8 mouse cellular contexts compared by ENCODE assay signal in genomic region chr17:24549618-24550415, GRCm38 (mm10). TPM values are rescaled to one million over a fixed set of nuclear protein-coding genes. Genes with fewer than 3 reads are reported as not detected.
DNase-seq lines count a peak whose midpoint lies in the region; ATAC-seq and TF ChIP-seq lines count a peak whose summit lies in the region.

Gene Pkd1, plus strand, starts transcription at chr17:24549834.

- H3K27me3 ChIP-seq in forebrain, embryonic 10.5 days (ENCODE audit: poor library complexity, severe bottlenecking), result peaks cover 38% of the 10 kb centered on the region
- peaks cover under 1% of the 10 kb centered on the region; the same call in 1 of the 2 replicates for H3K27me3 ChIP-seq in heart, embryonic 15.5 days
- H3K27me3 ChIP-seq in liver, embryonic 14.5 days (ENCODE audit: control insufficient read depth, insufficient read depth, low read length), result no peaks in the 10 kb centered on the region
- peaks cover 11% of the 10 kb centered on the region; the same call in 1 of the 2 replicates for H3K27me3 ChIP-seq in neural tube, embryonic 11.5 days (ENCODE audit: control insufficient read depth, insufficient read depth, low read length)
- H3K27me3 ChIP-seq in stomach, postnatal 0 days (ENCODE audit: control insufficient read depth, insufficient read depth, low read length), result no peaks in the 10 kb centered on the region

- H3K9ac ChIP-seq in heart, embryonic 15.5 days, result peak within 1 kb of the TSS; percentile 83
- H3K9ac ChIP-seq in liver, embryonic 14.5 days (replicated peaks), result peak within 1 kb of the TSS; percentile 73
- peak within 1 kb of the TSS; percentile 92 for H3K9ac ChIP-seq in neural tube, embryonic 11.5 days (ENCODE audit: low read length)
- peak within 1 kb of the TSS; percentile 93 for H3K9ac ChIP-seq in stomach, postnatal 0 days (ENCODE audit: low read length)

- peak within 1 kb of the TSS; percentile 77 for H3K4me2 ChIP-seq in heart, embryonic 15.5 days
- H3K4me2 ChIP-seq in liver, embryonic 14.5 days (ENCODE audit: low read depth), result peak within 1 kb of the TSS; percentile 91
- H3K4me2 ChIP-seq in neural tube, embryonic 11.5 days (ENCODE audit: low read depth), result peak within 1 kb of the TSS; percentile 90
- peak within 1 kb of the TSS; percentile 80 for H3K4me2 ChIP-seq in stomach, postnatal 0 days (replicated peaks; ENCODE audit: low read depth)

- TF ChIP-seq EP300 in liver, embryonic 14.5 days (IDR thresholded peaks at IDR 0.05; ENCODE audit: low read depth), result no peak
- TF ChIP-seq EP300 in stomach, postnatal 0 days (optimal IDR thresholded peaks at IDR 0.05), result no peak

- DNase-seq in CD8-positive naive resting alpha-beta T cell, adult 2 months (ENCODE audit: low read depth in 2 of 2, low spot score in 2 of 2), result peak; percentile 98 to 99
- DNase-seq in c-Kit-positive CD71-negative TER-119-negative erythroid progenitor cells, embryonic 14.5 days (ENCODE audit: low read depth), result peak; percentile 100
- DNase-seq in forebrain, embryonic 10.5 days (ENCODE audit: extremely low spot score, low spot score), result peak; percentile 98
- DNase-seq in kidney, postnatal 25 days, result peak; percentile 99
- peak; percentile 97 to 100 (median 98) for DNase-seq in liver, embryonic 14.5 days (ENCODE audit: low read depth in 3 of 3, low spot score in 3 of 3)
- DNase-seq in neural tube, embryonic 11.5 days (ENCODE audit: low spot score), result peak; percentile 100
- peak; percentile 100 for DNase-seq in stomach, postnatal 0 days (ENCODE audit: low spot score)

- H3K27ac ChIP-seq in forebrain, embryonic 10.5 days, result peak within 1 kb of the TSS; percentile 96
- peak within 1 kb of the TSS; percentile 91 for H3K27ac ChIP-seq in heart, embryonic 15.5 days
- H3K27ac ChIP-seq in liver, embryonic 14.5 days, result peak within 1 kb of the TSS; percentile 84
- H3K27ac ChIP-seq in neural tube, embryonic 11.5 days (ENCODE audit: low read depth, low read length), result peak within 1 kb of the TSS; percentile 99
- H3K27ac ChIP-seq in stomach, postnatal 0 days (replicated peaks), result peak within 1 kb of the TSS; percentile 99

- no peak for TF ChIP-seq CTCF in liver, embryonic 14.5 days (IDR thresholded peaks at IDR 0.05; ENCODE audit: low read depth)
- no peak for TF ChIP-seq CTCF in stomach, postnatal 0 days (IDR thresholded peaks at IDR 0.05; ENCODE audit: low read depth)

- WGBS in forebrain, embryonic 10.5 days, result under 1% methylated on average over 72 of the region's 72 CpGs
- WGBS in heart, embryonic 15.5 days, result 0% methylated on average over 71 of the region's 72 CpGs
- under 1% methylated on average over 71 of the region's 72 CpGs for WGBS in liver, embryonic 14.5 days (ENCODE audit: insufficient replicate concordance)
- 0% methylated on average over 62 of the region's 72 CpGs for WGBS in neural tube, embryonic 11.5 days
- under 1% methylated on average over 56 of the region's 72 CpGs for WGBS in stomach, postnatal 0 days

- ATAC-seq in heart, embryonic 15.5 days (replicated peaks; ENCODE audit: insufficient number of reproducible peaks, insufficient read depth, low FRiP score, low read depth), result peak; percentile 96
- ATAC-seq in liver, embryonic 14.5 days (ENCODE audit: insufficient read depth), result peak; percentile 89
- ATAC-seq in neural tube, embryonic 11.5 days (ENCODE audit: insufficient read depth, low FRiP score, low TSS enrichment), result peak; percentile 97
- ATAC-seq in stomach, postnatal 0 days (ENCODE audit: low FRiP score, low TSS enrichment), result peak; percentile 96

- peaks cover 44% of the 10 kb centered on the region for H3K4me1 ChIP-seq in forebrain, embryonic 10.5 days
- H3K4me1 ChIP-seq in heart, embryonic 15.5 days (replicated peaks), result peaks cover 27% of the 10 kb centered on the region
- H3K4me1 ChIP-seq in liver, embryonic 14.5 days (replicated peaks; ENCODE audit: control insufficient read depth in 2 of 2, insufficient read depth in 2 of 2, low read length in 1 of 2), result peaks cover 12 to 17% of the 10 kb centered on the region in 2 experiments
- H3K4me1 ChIP-seq in neural tube, embryonic 11.5 days (ENCODE audit: control insufficient read depth, insufficient read depth, low read length), result peaks cover 21% of the 10 kb centered on the region
- H3K4me1 ChIP-seq in stomach, postnatal 0 days (replicated peaks; ENCODE audit: control insufficient read depth, insufficient read depth), result no peaks in the 10 kb centered on the region

- no peaks in the 10 kb centered on the region for H3K36me3 ChIP-seq in forebrain, embryonic 10.5 days (replicated peaks)
- no peaks in the 10 kb centered on the region for H3K36me3 ChIP-seq in heart, embryonic 15.5 days
- no peaks in the 10 kb centered on the region for H3K36me3 ChIP-seq in liver, embryonic 14.5 days (replicated peaks; ENCODE audit: control insufficient read depth, insufficient read depth, low read depth)
- no peaks in the 10 kb centered on the region for H3K36me3 ChIP-seq in neural tube, embryonic 11.5 days (ENCODE audit: control insufficient read depth, insufficient read depth, low read length)
- H3K36me3 ChIP-seq in stomach, postnatal 0 days (ENCODE audit: control insufficient read depth, insufficient read depth, low read length), result no peaks in the 10 kb centered on the region

- H3K9me3 ChIP-seq in forebrain, embryonic 10.5 days, result no peaks in the 10 kb centered on the region
- no peaks in the 10 kb centered on the region for H3K9me3 ChIP-seq in heart, embryonic 15.5 days (replicated peaks)
- no peaks in the 10 kb centered on the region for H3K9me3 ChIP-seq in liver, embryonic 14.5 days (ENCODE audit: control insufficient read depth, low read length)
- no peaks in the 10 kb centered on the region for H3K9me3 ChIP-seq in neural tube, embryonic 11.5 days (ENCODE audit: control insufficient read depth, low read length)
- no peaks in the 10 kb centered on the region for H3K9me3 ChIP-seq in stomach, postnatal 0 days (ENCODE audit: control insufficient read depth, low read length)

- H3K4me3 ChIP-seq in forebrain, embryonic 10.5 days, result peak within 1 kb of the TSS; percentile 75
- H3K4me3 ChIP-seq in heart, embryonic 15.5 days, result peak within 1 kb of the TSS; percentile 80
- peak within 1 kb of the TSS; percentile 67 to 80 for H3K4me3 ChIP-seq in liver, embryonic 14.5 days (ENCODE audit: insufficient read depth in 1 of 2, low read depth in 2 of 2, low read length in 2 of 2)
- peak within 1 kb of the TSS; percentile 81 for H3K4me3 ChIP-seq in neural tube, embryonic 11.5 days (ENCODE audit: low read depth, low read length)
- H3K4me3 ChIP-seq in stomach, postnatal 0 days (ENCODE audit: low read depth, low read length), result peak within 1 kb of the TSS; percentile 94

RNA-seq across cellular contexts. Expression of gene Pkd1, which starts in this region (rescaled TPM):
- polyA plus RNA-seq in forebrain, embryonic 10.5 days (2016; fragmentation: Nextera tagmentation; extraction: Ambion mirVana), result 12.9 and 16.3 TPM in 2 replicates
- polyA plus RNA-seq in heart, embryonic 15.5 days (2015; fragmentation: Nextera tagmentation; extraction: Ambion mirVana), result 12.4 and 21.1 TPM in 2 replicates
- polyA plus RNA-seq in liver, embryonic 14.5 days (2012; rRNA removed), result 3.4 and 4.0 TPM in 2 replicates
- 1.8 and 2.9 TPM in 2 replicates for polyA plus RNA-seq in liver, embryonic 14.5 days (2014; fragmentation: Nextera tagmentation; extraction: Ambion mirVana)
- polyA plus RNA-seq in neural tube, embryonic 11.5 days (2014; fragmentation: Nextera tagmentation; extraction: Ambion mirVana), result 20.6 and 29.0 TPM in 2 replicates
- 10.9 and 12.3 TPM in 2 replicates for polyA plus RNA-seq in stomach, postnatal 0 days (2015; fragmentation: Nextera tagmentation; extraction: Ambion mirVana)

Comparison
In these comparisons a context has a peak if more than half of its experiments do, and no peak if none do; other contexts are left out.
1. Peak in every context shown above with its lines: DNase-seq, ATAC-seq, H3K4me3 ChIP-seq and H3K27ac ChIP-seq.